Mouse (Mus musculus): ENCODE results near the gene Dgkz.

The Dgkz gene

GRCm38 (mm10) chr2:91975581-91976541, at the start of gene Dgkz:
TSS of gene Dgkz (minus strand) at chr2:91975864.
- TF ChIP-seq GATA4 (IDR thresholded peaks at IDR 0.05; ENCODE audit: insufficient replicate concordance, low read length), result no peak

- no peak for TF ChIP-seq GATA4 (IDR thresholded peaks at IDR 0.05; ENCODE audit: insufficient replicate concordance, low read length)
Measured at GRCm38 (mm10) chr2:92025202-92025601, 49.5 kb upstream of the Dgkz start.

GRCm38 (mm10) chr2:92024274-92024672, 48.6 kb upstream of the Dgkz start, which contains the start of gene Creb3l1:
TSS of gene Creb3l1 (minus strand) at chr2:92024502.
- TF ChIP-seq GATA4 (IDR thresholded peaks at IDR 0.05; ENCODE audit: insufficient replicate concordance, low read length), result no peak

GRCm38 (mm10) chr2:92023362-92024273, 48.0 kb upstream of the Dgkz start:
- TF ChIP-seq GATA4 (IDR thresholded peaks at IDR 0.05; ENCODE audit: insufficient replicate concordance, low read length), result no peak

- no peak for TF ChIP-seq GATA4 (IDR thresholded peaks at IDR 0.05; ENCODE audit: insufficient replicate concordance, low read length)
Measured at GRCm38 (mm10) chr2:92020676-92021265, 45.1 kb upstream of the Dgkz start.

GRCm38 (mm10) chr2:92017440-92017839, 41.8 kb upstream of the Dgkz start:
- no peak for TF ChIP-seq GATA4 (IDR thresholded peaks at IDR 0.05; ENCODE audit: insufficient replicate concordance, low read length)

- TF ChIP-seq GATA4 (IDR thresholded peaks at IDR 0.05; ENCODE audit: insufficient replicate concordance, low read length), result no peak
Measured at GRCm38 (mm10) chr2:92016981-92017380, 41.3 kb upstream of the Dgkz start.

GRCm38 (mm10) chr2:92014891-92015290, 39.2 kb upstream of the Dgkz start:
- TF ChIP-seq GATA4 (IDR thresholded peaks at IDR 0.05; ENCODE audit: insufficient replicate concordance, low read length), result no peak

GRCm38 (mm10) chr2:92014248-92014647, 38.6 kb upstream of the Dgkz start:
- TF ChIP-seq GATA4 (IDR thresholded peaks at IDR 0.05; ENCODE audit: insufficient replicate concordance, low read length), result no peak

- no peak for TF ChIP-seq GATA4 (IDR thresholded peaks at IDR 0.05; ENCODE audit: insufficient replicate concordance, low read length)
Measured at GRCm38 (mm10) chr2:92012768-92013445, 37.2 kb upstream of the Dgkz start.

GRCm38 (mm10) chr2:92011424-92012353, 36.0 kb upstream of the Dgkz start:
- TF ChIP-seq GATA4 (IDR thresholded peaks at IDR 0.05; ENCODE audit: insufficient replicate concordance, low read length), result no peak

GRCm38 (mm10) chr2:92008623-92009404, 33.1 kb upstream of the Dgkz start:
- TF ChIP-seq GATA4 (IDR thresholded peaks at IDR 0.05; ENCODE audit: insufficient replicate concordance, low read length), result no peak

Data from liver, adult (tissue).